Mouse (Mus musculus) ES-Bruce4 (cell line): ENCODE results near the gene Gm813. TPM values are rescaled to one million over a fixed set of nuclear protein-coding genes. Genes with fewer than 3 reads are reported as not detected.

Experiments used
- H3K27ac ChIP-seq: 2 replicates; pipeline ENCODE4 v1.5.1; 2012; ENCODE audit warnings: low read length, inconsistent platforms; ENCODE audit not compliant: insufficient read depth
- H3K27me3 ChIP-seq: 2 replicates; pipeline ENCODE4 v1.6.1; 2012; ENCODE audit warnings: mild to moderate bottlenecking, low read length, inconsistent platforms; ENCODE audit not compliant: control insufficient read depth, poor library complexity, insufficient read depth, severe bottlenecking
- H3K36me3 ChIP-seq: 2 replicates; pipeline ENCODE4 v1.6.1; 2012; ENCODE audit warnings: inconsistent platforms, mild to moderate bottlenecking, low read length, moderate library complexity; ENCODE audit not compliant: control insufficient read depth, poor library complexity, insufficient read depth, severe bottlenecking
- H3K4me1 ChIP-seq: one replicate; pipeline ENCODE4 v1.8.1; 2011; ENCODE audit warnings: low read length; ENCODE audit not compliant: control insufficient read depth, insufficient read depth
- H3K4me3 ChIP-seq: 2 replicates; pipeline ENCODE4 v1.5.1; 2011; ENCODE audit warnings: low read depth, mild to moderate bottlenecking, low read length
- H3K9ac ChIP-seq: 2 replicates; pipeline ENCODE4 v1.6.1; 2012; ENCODE audit warnings: low read depth, mild to moderate bottlenecking, inconsistent platforms; ENCODE audit not compliant: poor library complexity, severe bottlenecking
- H3K9me3 ChIP-seq: replicated peaks from 2 replicates; pipeline ENCODE4 v1.6.1; 2012; ENCODE audit warnings: mild to moderate bottlenecking, low read length, inconsistent platforms; ENCODE audit not compliant: control insufficient read depth, poor library complexity, insufficient read depth, severe bottlenecking
- CTCF ChIP-seq: IDR thresholded peaks from one replicate; pipeline ENCODE4 v1.8.1; 2011; ENCODE audit warnings: low read depth, low read length
- EP300 ChIP-seq: IDR thresholded peaks from 2 replicates; pipeline ENCODE4 v1.6.1; 2011; ENCODE audit warnings: low read depth, low read length; ENCODE audit not compliant: insufficient read depth
- POLR2A ChIP-seq: IDR thresholded peaks from one replicate; pipeline ENCODE4 v1.8.1; 2011; ENCODE audit warnings: low read length; ENCODE audit not compliant: insufficient read depth
- polyA plus RNA-seq: library from polyadenylated mRNA; stranded (reverse); fragments of >200 nt; gene quantifications from 2 replicates; pipeline ENCODE4 v1.2.4, GENCODE M21; 2011; ENCODE audit warnings: low read depth; ENCODE audit not compliant: missing spikeins, insufficient read depth, insufficient read length

Gm813 gene
- polyA plus RNA-seq, 1 experiment, result not detected

GRCm38 (mm10) chr16:58623114-58623513 is 6.3 kb upstream of the Gm813 start:
- Histone ChIP-seq H3K9me3 (peaks cover 8% of the 10 kb centered on the region), H3K36me3 (no peaks in the 10 kb centered on the region), H3K4me1 (no peaks in the 10 kb centered on the region), H3K27me3 (no peaks in the 10 kb centered on the region), H3K27ac (no peak overlapping the region), H3K9ac (no peak overlapping the region), H3K4me3 (no peak overlapping the region)
- TF ChIP-seq CTCF (no peak), EP300 (no peak), POLR2A (no peak)

GRCm38 (mm10) chr16:58622377-58622776 is 5.6 kb upstream of the Gm813 start:
- Histone ChIP-seq H3K9ac (no peak overlapping the region), H3K36me3 (no peaks in the 10 kb centered on the region), H3K9me3 (peaks cover 8% of the 10 kb centered on the region), H3K4me3 (no peak overlapping the region), H3K27ac (no peak overlapping the region), H3K27me3 (no peaks in the 10 kb centered on the region), H3K4me1 (no peaks in the 10 kb centered on the region)
- no peak for TF ChIP-seq POLR2A
- TF ChIP-seq EP300, result no peak
- TF ChIP-seq CTCF, result no peak

- Histone ChIP-seq H3K4me1 (no peaks in the 10 kb centered on the region), H3K9me3 (peaks cover 6% of the 10 kb centered on the region), H3K9ac (no peak overlapping the region), H3K27ac (no peak overlapping the region), H3K36me3 (no peaks in the 10 kb centered on the region), H3K4me3 (no peak overlapping the region), H3K27me3 (no peaks in the 10 kb centered on the region)
- TF ChIP-seq EP300 (no peak), POLR2A (no peak), CTCF (no peak)
Observed at GRCm38 (mm10) chr16:58617346-58617745, 568 bp upstream of the Gm813 start.

- H3K9ac ChIP-seq, result no peak overlapping the region
- H3K4me1 ChIP-seq, result no peaks in the 10 kb centered on the region
- H3K9me3 ChIP-seq, result no peaks in the 10 kb centered on the region
- H3K27me3 ChIP-seq, result no peaks in the 10 kb centered on the region
- TF ChIP-seq EP300 (no peak), CTCF (no peak)
- no peak overlapping the region for H3K4me3 ChIP-seq
- no peaks in the 10 kb centered on the region for H3K36me3 ChIP-seq
- no peak overlapping the region for H3K27ac ChIP-seq
Observed at GRCm38 (mm10) chr16:58612969-58613368, 3.8 kb downstream of the Gm813 start.

- H3K4me3 ChIP-seq, result no peak overlapping the region
- H3K9me3 ChIP-seq, result no peaks in the 10 kb centered on the region
- no peaks in the 10 kb centered on the region for H3K36me3 ChIP-seq
- H3K27me3 ChIP-seq, result no peaks in the 10 kb centered on the region
- H3K9ac ChIP-seq, result no peak overlapping the region
- no peak overlapping the region for H3K27ac ChIP-seq
- no peaks in the 10 kb centered on the region for H3K4me1 ChIP-seq
- TF ChIP-seq CTCF, result no peak
- TF ChIP-seq EP300, result no peak
- TF ChIP-seq POLR2A, result no peak
Observed at GRCm38 (mm10) chr16:58607101-58607500, 9.7 kb downstream of the Gm813 start.

GRCm38 (mm10) chr16:58604680-58605079 is 12.1 kb downstream of the Gm813 start:
- TF ChIP-seq POLR2A, result no peak
- no peak for TF ChIP-seq EP300
- TF ChIP-seq CTCF, result no peak
- Histone ChIP-seq H3K9me3 (no peaks in the 10 kb centered on the region), H3K4me3 (no peak overlapping the region), H3K27me3 (no peaks in the 10 kb centered on the region), H3K36me3 (no peaks in the 10 kb centered on the region), H3K4me1 (no peaks in the 10 kb centered on the region), H3K9ac (no peak overlapping the region), H3K27ac (no peak overlapping the region)

- no peak overlapping the region for H3K9ac ChIP-seq
- no peaks in the 10 kb centered on the region for H3K27me3 ChIP-seq
- TF ChIP-seq EP300 (no peak), POLR2A (no peak)
- H3K4me3 ChIP-seq, result no peak overlapping the region
- no peaks in the 10 kb centered on the region for H3K4me1 ChIP-seq
- no peaks in the 10 kb centered on the region for H3K9me3 ChIP-seq
- no peaks in the 10 kb centered on the region for H3K36me3 ChIP-seq
- H3K27ac ChIP-seq, result no peak overlapping the region
Observed at GRCm38 (mm10) chr16:58603831-58604230, 12.9 kb downstream of the Gm813 start.
